Mouse (Mus musculus) midbrain, embryonic 10.5 days (tissue): ENCODE measurements around the gene Itga11. TPM values are rescaled to one million over a fixed set of nuclear protein-coding genes. Genes with fewer than 3 reads are reported as not detected.

Source experiments
- DNase-seq: peaks from one replicate; pipeline ENCODE4 v3.0.0-alpha.2; 2017; ENCODE audit warnings: low spot score
- H3K27ac ChIP-seq: fragments of 300-500 bp; sonication (generic); replicated peaks from 2 replicates; pipeline ENCODE4 v1.5.1; 2016; ENCODE audit warnings: mild to moderate bottlenecking
- H3K27me3 ChIP-seq: fragments of 300-500 bp; sonication (generic); 2 replicates; pipeline ENCODE4 v1.6.1; 2016; ENCODE audit warnings: low read depth, mild to moderate bottlenecking; ENCODE audit not compliant: poor library complexity, severe bottlenecking
- H3K36me3 ChIP-seq: fragments of 300-500 bp; sonication (generic); 2 replicates; pipeline ENCODE4 v1.6.1; 2016; ENCODE audit warnings: mild to moderate bottlenecking, moderate library complexity
- H3K4me1 ChIP-seq: fragments of 300-500 bp; sonication (generic); 2 replicates; pipeline ENCODE4 v1.6.1; 2016
- H3K4me3 ChIP-seq: fragments of 300-500 bp; sonication (generic); 2 replicates; pipeline ENCODE4 v1.5.1; 2016; ENCODE audit warnings: mild to moderate bottlenecking, moderate library complexity
- H3K9me3 ChIP-seq: fragments of 300-500 bp; sonication (generic); replicated peaks from 2 replicates; pipeline ENCODE4 v1.6.1; 2016; ENCODE audit warnings: mild to moderate bottlenecking
- WGBS: fragments of 180-500 bp; shearing (Covaris S2); methylation state at CpG from one replicate; pipeline ENCODE4 v1.1.7; 2016; 5-methylcytosine and 5-hydroxymethylcytosine counted together
- polyA plus RNA-seq: library from polyadenylated mRNA; unstranded; fragments of >200 nt; fragmentation: Nextera tagmentation; extraction: Ambion mirVana; gene quantifications from 2 replicates; pipeline ENCODE4 v1.2.1, GENCODE M21; 2016

Gene Itga11
- polyA plus RNA-seq, 1 experiment from 2014 or later, result 2.3 TPM

DNA sequence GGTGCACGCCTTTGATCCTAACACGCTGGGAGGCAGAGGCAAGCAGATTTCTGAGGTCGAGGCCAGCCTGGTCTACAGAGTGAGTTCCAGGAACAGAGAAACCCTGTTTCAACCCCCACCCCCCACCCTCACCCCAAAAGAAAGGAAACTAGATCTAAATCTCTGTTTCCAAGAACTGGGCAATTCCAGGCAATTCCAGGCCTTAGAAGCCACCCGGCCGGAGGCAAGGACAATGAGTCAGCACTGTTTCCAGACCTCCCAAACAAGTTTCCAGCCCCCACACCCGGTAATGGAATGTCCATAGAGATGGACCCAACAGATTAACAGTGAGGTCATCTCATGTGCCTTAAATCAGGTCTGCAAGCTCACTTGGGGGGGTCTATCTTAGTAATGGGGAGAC lies 152.3 kb downstream of the Itga11 start:
- no peaks in the 10 kb centered on the region for H3K27me3 ChIP-seq
- no peaks in the 10 kb centered on the region for H3K36me3 ChIP-seq
- H3K9me3 ChIP-seq, result no peaks in the 10 kb centered on the region
- 86% methylated on average over 6 of the region's 6 CpGs for WGBS
- H3K4me3 ChIP-seq, result no peak overlapping the region
- H3K4me1 ChIP-seq, result peaks cover 50% of the 10 kb centered on the region
- no peak overlapping the region for H3K27ac ChIP-seq
- no peak for DNase-seq

Other genes starting within 250 kb of the Itga11 start
- 12.8 and 16.2 TPM in 2 replicates for gene Coro2b, start 140.8 kb upstream of the Itga11 start, polyA plus RNA-seq
- 34.5 and 41.0 TPM in 2 replicates for gene Fem1b, start 134.1 kb downstream of the Itga11 start, polyA plus RNA-seq
- gene Cln6, start 161.0 kb downstream of the Itga11 start, polyA plus RNA-seq, result 10.2 and 13.3 TPM in 2 replicates
- gene Calml4, start 180.3 kb downstream of the Itga11 start, polyA plus RNA-seq, result 0.36 and 0.60 TPM in 2 replicates